Mouse (Mus musculus) CD8-positive naive resting alpha-beta T cell, adult 57 days (primary cell): Measurements from ENCODE around the gene Zfp523. TPM values are rescaled to one million over a fixed set of nuclear protein-coding genes. Genes with fewer than 3 reads are reported as not detected.

Source experiments
- total RNA-seq: library from RNA; stranded (reverse); gene quantifications from one replicate; pipeline ENCODE4 v1.2.4, GENCODE M21; 2023

Zfp523 gene
- 16.7 TPM for total RNA-seq

GRCm38 (mm10) chr17:28176775-28177539 lies at the start of gene Zfp523:
Gene Zfp523 (plus strand): TSS chr17:28177129.

GRCm38 (mm10) chr17:28141771-28142699 lies 34.9 kb upstream of the Zfp523 start, which contains the start of gene Scube3:
Gene Scube3 (plus strand): TSS chr17:28142141.

GRCm38 (mm10) chr17:28207591-28208313 lies 30.8 kb downstream of the Zfp523 start, which contains the start of gene Def6:
Gene Def6 (plus strand): TSS chr17:28207778.

GRCm38 (mm10) chr17:28232475-28233060 lies 55.6 kb downstream of the Zfp523 start, which contains the start of gene Ppard:
Gene Ppard (plus strand): TSS chr17:28232700.

Other genes starting within 250 kb of the Zfp523 start
- gene Tcp11, start 96.5 kb upstream of the Zfp523 start, total RNA-seq: 8.0 TPM
- gene Scube3, start 35.0 kb upstream of the Zfp523 start, total RNA-seq: not detected
- 145 TPM for gene Def6, start 30.6 kb downstream of the Zfp523 start, total RNA-seq
- 29.2 TPM for gene Ppard, start 55.6 kb downstream of the Zfp523 start, total RNA-seq
- 33.7 TPM for gene Fance, start 136.4 kb downstream of the Zfp523 start, total RNA-seq
- gene Rpl10a, start 151.3 kb downstream of the Zfp523 start, total RNA-seq: 2,114 TPM
- gene Tead3, start 173.7 kb downstream of the Zfp523 start, total RNA-seq: 0.21 TPM
- gene Tulp1, start 188.1 kb downstream of the Zfp523 start, total RNA-seq: 1.3 TPM